Mouse (Mus musculus) adrenal gland, postnatal 25 days (tissue): Measurements from ENCODE around the gene Galns. TPM values are rescaled to one million over a fixed set of nuclear protein-coding genes. Genes with fewer than 3 reads are reported as not detected.

Experiments
- DNase-seq: peaks from one replicate; pipeline ENCODE4 v3.0.0; 2021; ENCODE audit warnings: mixed read lengths
- microRNA-seq, 2 experiments: library from miRNA; unstranded; fragments of <30 nt; microRNA quantifications; one replicate each; pipeline ENCODE4 v1.2.0; 2021
- total RNA-seq: library from RNA; stranded (reverse); gene quantifications from 2 replicates; pipeline ENCODE4 v1.2.3, GENCODE M21; 2021

Gene Galns
- total RNA-seq, 1 experiment from 2014 or later: 7.3 TPM

DNA sequence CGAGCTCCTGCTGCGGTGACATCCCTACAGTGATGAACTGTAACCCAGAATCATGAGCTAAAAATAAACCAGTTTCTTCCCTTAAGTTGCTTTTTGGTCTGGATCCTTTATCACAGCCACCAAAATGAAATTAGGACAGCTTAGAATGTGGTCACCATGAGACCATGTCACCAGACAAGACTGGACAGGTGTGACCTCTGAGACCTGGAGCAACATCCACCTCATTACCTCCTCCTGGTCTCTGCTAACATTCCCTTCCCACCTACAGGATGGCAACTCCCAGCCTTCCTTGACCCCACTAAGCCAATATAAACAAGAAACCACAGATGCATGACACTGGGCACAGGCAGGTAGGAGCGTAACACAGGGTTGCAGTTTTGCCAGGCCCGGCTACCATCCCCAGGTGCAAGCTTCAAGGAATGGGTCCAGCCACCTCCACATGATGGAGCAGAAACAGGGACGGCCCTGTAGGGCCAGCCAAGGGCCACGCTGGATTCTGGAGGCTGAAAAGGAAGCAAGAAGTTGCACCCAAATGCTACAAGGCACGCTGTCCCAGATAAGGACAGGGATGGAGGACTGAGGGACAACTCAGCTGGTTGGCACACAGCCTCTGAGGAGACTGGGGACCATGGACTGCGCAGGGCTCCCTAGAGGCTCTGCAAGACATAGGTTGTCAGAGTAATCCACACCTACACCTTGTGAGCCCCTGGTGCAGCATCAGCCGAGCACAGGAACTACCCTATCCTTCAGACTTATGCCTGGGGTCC, 72.8 kb downstream of the Galns start:
- DNase-seq: no peak

GRCm38 (mm10) chr8:122537812-122538211, 73.5 kb downstream of the Galns start:
- no peak for DNase-seq

DNA sequence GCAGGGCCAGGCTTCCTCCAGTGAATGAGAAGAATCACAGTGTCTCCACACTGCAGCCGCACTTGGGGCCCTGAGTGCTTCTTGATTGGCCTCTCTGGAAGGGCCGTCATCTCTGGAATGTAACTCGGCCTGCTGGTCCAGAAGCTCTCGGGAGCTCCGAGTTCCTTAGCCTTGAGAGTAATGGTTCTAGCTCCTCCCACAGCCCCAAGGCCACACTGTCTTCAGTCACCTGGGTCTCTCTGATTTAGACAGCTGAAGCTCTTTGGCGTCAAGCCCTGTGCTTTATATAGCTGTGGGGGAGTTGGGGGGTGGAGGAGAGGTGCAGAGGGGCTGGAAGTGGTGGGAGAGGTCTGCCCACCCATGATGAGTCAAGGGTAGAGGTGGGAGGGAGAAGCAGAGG, 74.2 kb downstream of the Galns start:
- DNase-seq: no peak

DNA sequence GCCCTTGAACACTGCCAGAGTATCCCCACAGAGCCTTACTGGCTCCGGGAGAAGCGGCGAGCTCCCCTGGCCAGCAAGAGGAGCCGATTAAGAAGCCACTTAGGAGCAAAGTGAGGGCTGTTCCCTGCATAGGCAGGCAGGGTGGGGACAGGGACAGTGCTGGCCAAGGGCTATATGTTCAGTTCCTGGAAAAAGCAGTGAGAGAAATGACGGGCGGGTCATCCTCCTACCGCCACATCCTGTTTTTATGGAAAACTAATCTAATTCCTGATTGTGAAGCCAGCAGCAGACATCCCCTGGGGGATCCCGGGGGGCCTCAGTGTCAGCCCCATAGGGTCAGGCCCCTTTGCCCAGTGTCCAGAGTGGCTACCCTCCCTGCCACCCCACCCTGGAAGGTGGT, 80.0 kb downstream of the Galns start:
- no peak for DNase-seq

GRCm38 (mm10) chr8:122529159-122529558, 82.1 kb downstream of the Galns start:
- no peak for DNase-seq

Small RNA genes within 50 kb of the gene (microRNA-seq; reads per million reads assigned to microRNA genes)
- 0 reads per million in 2 experiments for gene Mir6396

Other genes with a start within 250 kb of the Galns start
- gene Zc3h18, start 234.9 kb downstream of the Galns start, total RNA-seq: 49.8 and 52.2 TPM in 2 replicates
- gene Il17c, start 189.4 kb downstream of the Galns start, total RNA-seq: not detected in 2 replicates
- 25.4 and 27.0 TPM in 2 replicates for gene Cyba, start 178.5 kb downstream of the Galns start, total RNA-seq
- 53.6 and 78.3 TPM in 2 replicates for gene Mvd, start 168.0 kb downstream of the Galns start, total RNA-seq
- not detected in 2 replicates for gene Snai3, start 150.7 kb downstream of the Galns start, total RNA-seq
- 65.3 and 66.5 TPM in 2 replicates for gene Rnf166, start 135.4 kb downstream of the Galns start, total RNA-seq
- 20.6 and 24.7 TPM in 2 replicates for gene Ctu2, start 135.3 kb downstream of the Galns start, total RNA-seq
- gene Piezo1, start 60.1 kb downstream of the Galns start, total RNA-seq: 18.3 and 20.1 TPM in 2 replicates
- 12.5 and 17.7 TPM in 2 replicates for gene Cdt1, start 43.4 kb downstream of the Galns start, total RNA-seq
- gene Aprt, start 34.6 kb downstream of the Galns start, total RNA-seq: 50.6 and 66.4 TPM in 2 replicates
- 57.9 and 63.3 TPM in 2 replicates for gene Trappc2l, start 177 bp upstream of the Galns start, total RNA-seq
- gene Pabpn1l, start 11.3 kb upstream of the Galns start, total RNA-seq: not detected in 2 replicates
- 12.2 and 14.1 TPM in 2 replicates for gene Cbfa2t3, start 87.6 kb upstream of the Galns start, total RNA-seq
- 36.6 and 40.9 TPM in 2 replicates for gene Acsf3, start 164.0 kb upstream of the Galns start, total RNA-seq
- 0.55 TPM in 1 of 2 replicates, not detected in the other for gene Cdh15, start 236.5 kb upstream of the Galns start, total RNA-seq